Mouse (Mus musculus) bone marrow macrophage, adult 2 months (primary cell): ENCODE results near the gene Micall1.

Experiments used
- CTCF ChIP-seq: IDR thresholded peaks from 2 replicates; pipeline ENCODE4 v1.5.1; 2012; ENCODE audit warnings: low read depth, mild to moderate bottlenecking, low read length, moderate library complexity
- POLR2A ChIP-seq: IDR thresholded peaks from 2 replicates; pipeline ENCODE4 v1.6.1; 2012; ENCODE audit warnings: mild to moderate bottlenecking, low read depth, low read length, borderline replicate concordance

- TF ChIP-seq POLR2A, result no peak
- no peak for TF ChIP-seq CTCF
Measured at GRCm38 (mm10) chr15:79144021-79144420, 35.3 kb downstream of the Micall1 start.
